Mouse (Mus musculus): ENCODE data around the gene Fcrl5. TPM values are rescaled to one million over a fixed set of nuclear protein-coding genes. Genes with fewer than 3 reads are reported as not detected.
"Not testable (repeated sequence)": the region's sequence is repeated elsewhere in the genome, so short reads cannot be mapped to it uniquely, and the experiment has no call there.

The Fcrl5 gene
- total and polyA plus RNA-seq, 3 experiments = 0.11 TPM; not detected in 2

GRCm38 (mm10) chr3:87443968-87444367 lies 8.4 kb downstream of the Fcrl5 start:
- no peaks in the 10 kb centered on the region for H3K4me1 ChIP-seq (ENCODE audit: insufficient read depth, low read depth, low read length)
- no peak for TF ChIP-seq TAL1 (conservative IDR thresholded peaks at IDR 0.05; ENCODE audit: low read depth, low read length)
- TF ChIP-seq GATA2 (IDR thresholded peaks at IDR 0.05; ENCODE audit: borderline replicate concordance, low read depth, low read length) = no peak
- TF ChIP-seq CTCF (IDR thresholded peaks at IDR 0.05; ENCODE audit: low read depth, low read length) = no peak
- no peak for TF ChIP-seq POLR2AphosphoS5 (IDR thresholded peaks at IDR 0.05; ENCODE audit: insufficient replicate concordance, low read depth, low read length)
- no peak for ATAC-seq (ENCODE audit: extremely low read depth, insufficient number of reproducible peaks, low FRiP score, poor library complexity, severe bottlenecking)
- no peaks in the 10 kb centered on the region for H3K9me3 ChIP-seq (replicated peaks)
- DNase-seq (ENCODE audit: low spot score) = no peak
- H3K27me3 ChIP-seq (ENCODE audit: insufficient read depth, low read length) = no peaks in the 10 kb centered on the region
- H3K4me3 ChIP-seq (ENCODE audit: low read depth, low read length) = no peak overlapping the region
- H3K36me3 ChIP-seq (replicated peaks) = no peaks in the 10 kb centered on the region

GRCm38 (mm10) chr3:87465454-87465853 lies 29.9 kb downstream of the Fcrl5 start:
- Histone ChIP-seq H3K36me3 (replicated peaks) (no peaks in the 10 kb centered on the region), H3K27me3 (ENCODE audit: insufficient read depth, low read length) (no peaks in the 10 kb centered on the region), H3K9me3 (replicated peaks) (no peaks in the 10 kb centered on the region), H3K4me3 (ENCODE audit: low read depth, low read length) (no peak overlapping the region), H3K4me1 (ENCODE audit: insufficient read depth, low read depth, low read length) (no peaks in the 10 kb centered on the region)
- no peak for DNase-seq (ENCODE audit: low spot score)
- no peak for ATAC-seq (ENCODE audit: extremely low read depth, insufficient number of reproducible peaks, low FRiP score, poor library complexity, severe bottlenecking)
- TF ChIP-seq GATA2 (IDR thresholded peaks at IDR 0.05; ENCODE audit: borderline replicate concordance, low read depth, low read length) (no peak), CTCF (IDR thresholded peaks at IDR 0.05; ENCODE audit: low read depth, low read length) (no peak), GATA1 (IDR thresholded peaks at IDR 0.05; ENCODE audit: borderline replicate concordance, low read length) (no peak)

- TF ChIP-seq CTCF (IDR thresholded peaks at IDR 0.05; ENCODE audit: low read depth, low read length) (no peak), GATA1 (IDR thresholded peaks at IDR 0.05; ENCODE audit: borderline replicate concordance, low read length) (no peak), TAL1 (conservative IDR thresholded peaks at IDR 0.05; ENCODE audit: low read depth, low read length) (no peak)
- H3K9me3 ChIP-seq (replicated peaks) = no peaks in the 10 kb centered on the region
- DNase-seq (ENCODE audit: low spot score) (no peak), ATAC-seq (ENCODE audit: extremely low read depth, insufficient number of reproducible peaks, low FRiP score, poor library complexity, severe bottlenecking) (no peak)
- no peak overlapping the region for H3K4me3 ChIP-seq (ENCODE audit: low read depth, low read length)
- H3K27me3 ChIP-seq (ENCODE audit: insufficient read depth, low read length) = no peaks in the 10 kb centered on the region
- no peaks in the 10 kb centered on the region for H3K4me1 ChIP-seq (ENCODE audit: insufficient read depth, low read depth, low read length)
- H3K36me3 ChIP-seq (replicated peaks) = no peaks in the 10 kb centered on the region
Observed at GRCm38 (mm10) chr3:87467011-87467410, 31.4 kb downstream of the Fcrl5 start.

- TF ChIP-seq TAL1 (conservative IDR thresholded peaks at IDR 0.05; ENCODE audit: low read depth, low read length) (no peak), GATA1 (IDR thresholded peaks at IDR 0.05; ENCODE audit: borderline replicate concordance, low read length) (no peak)
Observed at GRCm38 (mm10) chr3:87467416-87467815, 31.8 kb downstream of the Fcrl5 start.

GRCm38 (mm10) chr3:87477948-87478347 lies 42.4 kb downstream of the Fcrl5 start:
- not testable (repeated sequence) for H3K9me3 ChIP-seq (replicated peaks); H3K4me1 ChIP-seq (ENCODE audit: insufficient read depth, low read depth, low read length); H3K36me3 ChIP-seq (replicated peaks); H3K27me3 ChIP-seq (ENCODE audit: insufficient read depth, low read length); ATAC-seq (ENCODE audit: extremely low read depth, insufficient number of reproducible peaks, low FRiP score, poor library complexity, severe bottlenecking); H3K4me3 ChIP-seq (ENCODE audit: low read depth, low read length); DNase-seq (ENCODE audit: low spot score)

More at GRCm38 (mm10) chr3:87467416-87467815, 31.8 kb downstream of the Fcrl5 start:
- DNase-seq (ENCODE audit: low spot score) = no peak
- no peaks in the 10 kb centered on the region for H3K4me1 ChIP-seq (ENCODE audit: insufficient read depth, low read depth, low read length)
- H3K36me3 ChIP-seq (replicated peaks) = no peaks in the 10 kb centered on the region
- ATAC-seq (ENCODE audit: extremely low read depth, insufficient number of reproducible peaks, low FRiP score, poor library complexity, severe bottlenecking) = no peak
- no peaks in the 10 kb centered on the region for H3K27me3 ChIP-seq (ENCODE audit: insufficient read depth, low read length)
- no peaks in the 10 kb centered on the region for H3K9me3 ChIP-seq (replicated peaks)
- H3K4me3 ChIP-seq (ENCODE audit: low read depth, low read length) = no peak overlapping the region

GRCm38 (mm10) chr3:87478596-87478995 lies 43.0 kb downstream of the Fcrl5 start:
- H3K36me3 ChIP-seq (replicated peaks); ATAC-seq (ENCODE audit: extremely low read depth, insufficient number of reproducible peaks, low FRiP score, poor library complexity, severe bottlenecking); H3K27me3 ChIP-seq (ENCODE audit: insufficient read depth, low read length); DNase-seq (ENCODE audit: low spot score); H3K4me3 ChIP-seq (ENCODE audit: low read depth, low read length); H3K9me3 ChIP-seq (replicated peaks); H3K4me1 ChIP-seq (ENCODE audit: insufficient read depth, low read depth, low read length): not testable (repeated sequence)

GRCm38 (mm10) chr3:87479230-87479629 lies 43.7 kb downstream of the Fcrl5 start:
- ATAC-seq (ENCODE audit: extremely low read depth, insufficient number of reproducible peaks, low FRiP score, poor library complexity, severe bottlenecking); H3K4me1 ChIP-seq (ENCODE audit: insufficient read depth, low read depth, low read length); H3K9me3 ChIP-seq (replicated peaks); H3K36me3 ChIP-seq (replicated peaks); DNase-seq (ENCODE audit: low spot score); H3K4me3 ChIP-seq (ENCODE audit: low read depth, low read length); H3K27me3 ChIP-seq (ENCODE audit: insufficient read depth, low read length): not testable (repeated sequence)

GRCm38 (mm10) chr3:87487392-87487791 lies 51.8 kb downstream of the Fcrl5 start:
- TF ChIP-seq GATA1 (IDR thresholded peaks at IDR 0.05; ENCODE audit: borderline replicate concordance, low read length) (no peak), GATA2 (IDR thresholded peaks at IDR 0.05; ENCODE audit: borderline replicate concordance, low read depth, low read length) (no peak), TAL1 (conservative IDR thresholded peaks at IDR 0.05; ENCODE audit: low read depth, low read length) (no peak)
- ATAC-seq (ENCODE audit: extremely low read depth, insufficient number of reproducible peaks, low FRiP score, poor library complexity, severe bottlenecking) (no peak), DNase-seq (ENCODE audit: low spot score) (no peak)
- H3K4me1 ChIP-seq (ENCODE audit: insufficient read depth, low read depth, low read length) = no peaks in the 10 kb centered on the region
- no peaks in the 10 kb centered on the region; the same call in 1 of the 2 replicates for H3K27me3 ChIP-seq (ENCODE audit: insufficient read depth, low read length)
- H3K36me3 ChIP-seq (replicated peaks) = no peaks in the 10 kb centered on the region
- no peak overlapping the region for H3K4me3 ChIP-seq (ENCODE audit: low read depth, low read length)
- H3K9me3 ChIP-seq (replicated peaks) = no peaks in the 10 kb centered on the region
